Mouse (Mus musculus): Measurements from ENCODE around the gene Msl1.
"Not testable (repeated sequence)": the region's sequence is repeated elsewhere in the genome, so short reads cannot be mapped to it uniquely, and the experiment has no call there.

The Msl1 gene

GRCm38 (mm10) chr11:98796515-98797216 lies 1.4 kb downstream of the Msl1 start:
- DNase-seq (ENCODE audit: low spot score) = no peak

GRCm38 (mm10) chr11:98797306-98797705 lies 2.0 kb downstream of the Msl1 start:
- no peak for DNase-seq (ENCODE audit: low spot score)

GRCm38 (mm10) chr11:98797909-98798308 lies 2.6 kb downstream of the Msl1 start:
- no peak for DNase-seq (ENCODE audit: low spot score)

- no peak for DNase-seq (ENCODE audit: low spot score)
Measured at GRCm38 (mm10) chr11:98804605-98805004, 9.3 kb downstream of the Msl1 start, which contains the start of gene Casc3. Casc3 (plus strand) TSS chr11:98804905.

DNA sequence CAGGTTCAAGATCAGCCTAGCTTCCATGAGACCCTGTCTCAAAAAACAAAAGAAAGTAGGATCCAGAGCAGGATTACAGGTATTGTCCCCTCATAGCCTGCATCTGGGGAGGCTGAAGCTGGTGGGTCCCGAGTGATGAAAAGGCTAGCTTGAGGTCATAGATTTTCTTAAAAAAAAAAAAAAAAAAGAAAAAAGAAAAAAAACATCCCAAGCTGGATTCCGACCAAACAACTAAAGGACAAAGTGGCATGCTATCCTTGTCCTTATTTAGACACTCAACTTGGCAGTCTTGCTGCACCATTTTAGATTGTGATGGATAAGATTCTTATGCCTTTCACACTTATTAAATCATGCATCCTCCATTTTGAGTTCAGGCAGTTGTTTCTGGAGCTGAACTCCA lies 13.1 kb downstream of the Msl1 start:
- no peak for DNase-seq (ENCODE audit: low spot score)

DNA sequence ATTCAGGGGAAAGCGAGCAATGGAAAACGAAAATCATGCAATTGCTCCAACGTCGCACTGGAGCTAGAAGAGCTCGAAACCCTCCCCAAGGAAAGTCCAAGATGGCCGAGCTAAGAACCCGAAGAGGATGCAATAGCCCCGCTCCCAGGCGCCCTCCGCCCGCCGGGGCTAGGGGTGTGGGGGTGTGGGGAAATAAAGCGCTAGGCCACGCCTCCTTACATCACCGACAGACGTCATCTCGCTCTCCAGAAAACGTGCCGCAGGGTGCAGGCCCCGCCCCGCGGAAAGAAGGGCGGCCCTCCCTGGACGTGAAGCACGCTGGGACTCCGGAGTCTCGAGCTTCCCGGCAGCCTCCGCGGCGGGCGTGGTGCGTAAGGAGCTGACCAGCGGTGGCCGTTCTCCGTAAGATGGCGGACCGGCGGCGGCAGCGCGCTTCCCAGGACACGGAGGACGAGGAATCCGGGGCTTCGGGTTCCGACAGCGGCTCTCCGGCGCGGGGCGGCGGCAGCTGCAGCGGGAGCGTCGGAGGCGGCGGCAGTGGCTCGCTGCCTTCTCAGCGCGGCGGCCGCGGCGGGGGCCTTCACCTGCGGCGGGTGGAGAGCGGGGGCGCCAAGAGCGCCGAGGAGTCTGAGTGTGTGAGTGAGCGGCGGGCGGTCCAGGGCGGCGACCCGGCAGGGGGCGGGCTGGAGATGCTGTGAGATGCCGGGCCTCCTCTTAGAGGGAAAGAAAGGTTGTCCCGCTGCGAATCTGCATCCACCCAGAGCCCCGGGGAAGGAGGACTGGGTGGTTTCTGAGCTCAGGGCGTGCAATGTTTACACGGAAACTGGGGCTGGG lies 14.4 kb downstream of the Msl1 start:
- peak; percentile 99 for DNase-seq (ENCODE audit: low spot score)

- no peak for DNase-seq (ENCODE audit: low spot score)
Measured at GRCm38 (mm10) chr11:98810686-98811085, 15.4 kb downstream of the Msl1 start.

- DNase-seq (ENCODE audit: low spot score) = no peak
Measured at GRCm38 (mm10) chr11:98816706-98817239, 21.5 kb downstream of the Msl1 start.

DNA sequence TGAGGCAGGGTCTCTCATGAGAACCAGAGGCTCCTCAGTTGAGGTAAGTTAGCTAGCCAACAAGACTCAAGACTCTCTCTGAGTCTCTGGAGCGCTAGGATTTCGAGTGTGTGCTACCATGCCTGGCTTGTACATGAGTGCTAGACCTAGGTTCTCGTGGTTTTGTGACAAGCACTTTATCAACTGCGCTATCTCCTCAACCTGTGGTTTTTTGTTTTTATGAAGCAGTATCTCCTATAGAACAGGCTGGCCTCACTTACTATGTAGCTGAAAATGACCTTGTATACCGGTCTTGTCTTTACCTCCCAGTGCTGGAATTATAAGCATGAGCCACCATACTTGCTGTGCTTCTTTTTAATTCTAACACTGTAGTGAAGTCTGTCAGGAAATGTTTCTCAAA lies 25.7 kb downstream of the Msl1 start:
- DNase-seq (ENCODE audit: low spot score) = no peak

- DNase-seq (ENCODE audit: low spot score) = not testable (repeated sequence)
Measured at GRCm38 (mm10) chr11:98826071-98826470, 30.8 kb downstream of the Msl1 start.

DNA sequence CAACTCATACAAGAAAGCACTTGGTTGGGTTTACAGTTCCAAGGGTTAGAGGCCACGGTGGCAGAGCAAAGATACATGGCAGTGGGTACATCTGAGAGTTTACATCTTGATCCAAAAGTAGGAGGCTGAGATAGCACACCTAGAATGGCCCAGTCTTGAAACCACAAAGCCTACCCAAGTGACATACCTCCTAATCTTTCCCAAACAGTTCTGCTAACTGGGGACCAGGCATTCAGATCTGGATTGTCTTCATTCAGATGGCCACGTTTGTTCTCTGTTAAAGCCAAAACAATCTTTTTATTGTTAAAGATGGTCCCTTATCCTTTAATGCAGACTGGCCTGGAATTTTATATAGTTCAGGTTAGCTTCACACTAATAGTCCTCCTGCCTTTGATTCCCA lies 32.6 kb downstream of the Msl1 start:
- no peak for DNase-seq (ENCODE audit: low spot score)

- DNase-seq (ENCODE audit: low spot score) = no peak
Measured at GRCm38 (mm10) chr11:98829091-98829775, 33.9 kb downstream of the Msl1 start.

DNA sequence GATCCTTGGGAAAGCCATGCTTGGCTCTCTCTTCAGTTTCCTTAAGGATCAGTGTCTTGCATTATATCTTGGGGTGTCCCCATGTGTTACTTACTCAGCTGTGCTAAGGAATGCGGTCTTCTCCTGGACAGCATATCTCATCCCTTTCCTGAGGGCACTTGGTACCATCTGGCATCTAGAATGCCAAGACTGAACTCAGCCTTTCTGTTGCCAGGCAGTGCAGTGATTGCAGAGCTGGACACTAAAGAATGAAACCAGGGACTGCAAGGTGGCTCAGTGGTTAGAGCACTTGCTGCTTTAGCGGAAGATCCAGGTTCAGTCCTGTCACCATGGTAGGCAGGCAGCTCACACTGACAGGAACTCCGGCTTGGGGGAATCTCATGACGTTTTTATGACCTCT lies 34.6 kb downstream of the Msl1 start:
- DNase-seq (ENCODE audit: low spot score) = no peak

DNA sequence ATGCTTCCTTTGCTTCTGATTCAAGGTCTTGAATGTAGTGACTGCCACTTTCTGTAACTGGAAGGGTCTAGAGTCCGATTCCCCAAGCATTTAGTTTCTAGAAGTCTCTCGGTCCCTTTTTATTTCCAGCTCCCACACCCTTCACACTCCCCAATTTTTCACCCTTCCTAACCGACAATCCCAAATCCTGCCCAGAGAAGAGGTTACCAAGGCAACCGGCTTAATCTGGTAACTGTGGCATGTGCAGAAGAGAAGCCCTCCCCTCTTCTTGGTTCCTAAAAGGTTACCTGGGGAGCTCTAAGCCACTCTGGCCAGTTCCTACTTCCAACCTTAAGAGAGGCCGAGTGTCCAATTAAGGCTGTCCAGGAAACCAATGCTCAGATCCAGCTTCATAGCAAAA lies 40.0 kb downstream of the Msl1 start:
- no peak for DNase-seq (ENCODE audit: low spot score)

DNA sequence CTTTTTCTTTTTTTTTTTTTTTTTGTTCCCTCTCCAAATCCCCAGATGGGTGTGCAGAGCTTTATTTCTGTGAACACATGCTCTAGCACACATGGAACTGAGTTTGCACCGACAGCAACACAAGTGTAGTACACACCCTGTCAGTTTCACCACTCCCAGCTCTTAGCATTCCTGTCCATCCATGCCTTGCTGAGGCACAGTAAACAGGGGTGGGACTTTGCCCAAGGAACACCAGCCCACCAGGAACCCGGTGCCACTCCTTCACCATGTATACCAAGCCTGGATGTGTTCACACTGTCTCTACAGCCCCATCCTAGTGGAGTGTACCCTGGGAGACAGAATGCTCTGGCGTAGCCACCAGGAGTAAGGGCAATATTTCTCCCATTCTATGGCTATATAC lies 40.4 kb downstream of the Msl1 start:
- no peak for DNase-seq (ENCODE audit: low spot score)

DNA sequence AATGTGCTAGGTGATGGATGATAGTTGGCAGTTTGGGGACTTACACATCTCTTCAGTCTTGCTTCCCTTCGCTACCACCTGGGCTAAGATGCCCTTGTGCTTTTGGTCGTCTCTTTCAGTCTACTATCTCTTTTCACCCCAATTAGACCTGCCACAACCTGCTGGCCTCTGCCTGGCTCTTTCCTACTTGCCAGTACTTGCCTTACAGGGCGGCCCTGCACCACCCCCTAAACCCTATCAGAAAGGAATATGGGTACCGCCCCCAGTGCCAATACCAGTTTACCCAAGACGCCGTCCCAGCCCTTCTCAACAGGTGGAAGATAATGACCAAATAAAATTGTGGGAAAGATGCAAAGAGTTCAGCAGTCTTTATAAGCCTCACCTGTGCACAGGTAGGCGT lies 40.8 kb downstream of the Msl1 start:
- DNase-seq (ENCODE audit: low spot score) = no peak

DNA sequence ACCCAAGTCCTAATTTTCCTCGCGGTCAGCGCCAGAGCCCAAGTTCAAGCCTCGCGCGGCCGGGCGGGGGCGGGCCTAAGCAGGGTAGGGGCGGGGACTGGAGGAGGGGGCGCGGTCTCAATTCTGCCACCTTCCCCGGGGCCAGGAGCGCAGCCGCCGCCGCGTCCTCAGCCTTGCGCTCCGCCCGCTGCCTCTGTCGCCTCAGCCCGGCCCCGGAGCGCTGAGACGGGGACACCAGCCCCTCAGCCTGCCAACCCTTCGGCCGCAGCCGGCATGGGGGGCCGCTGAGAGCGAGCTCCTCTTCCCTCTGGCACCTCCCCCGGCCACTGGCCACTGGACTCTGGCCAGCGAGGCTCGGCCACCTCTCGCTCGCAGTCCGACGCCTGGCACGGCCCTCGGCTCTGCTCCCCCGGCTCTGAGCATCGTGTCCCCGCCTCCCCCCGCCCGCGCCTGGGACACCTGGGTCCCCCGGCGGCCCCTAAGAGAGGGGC lies 41.4 kb downstream of the Msl1 start, which contains the start of gene Rapgefl1:
Gene Rapgefl1, plus strand, starts transcription at position 135 of the 491 bp plus-strand sequence.
- peak; percentile 75 for DNase-seq (ENCODE audit: low spot score)

GRCm38 (mm10) chr11:98837231-98837704 lies 42.0 kb downstream of the Msl1 start:
- no peak for DNase-seq (ENCODE audit: low spot score)

DNA sequence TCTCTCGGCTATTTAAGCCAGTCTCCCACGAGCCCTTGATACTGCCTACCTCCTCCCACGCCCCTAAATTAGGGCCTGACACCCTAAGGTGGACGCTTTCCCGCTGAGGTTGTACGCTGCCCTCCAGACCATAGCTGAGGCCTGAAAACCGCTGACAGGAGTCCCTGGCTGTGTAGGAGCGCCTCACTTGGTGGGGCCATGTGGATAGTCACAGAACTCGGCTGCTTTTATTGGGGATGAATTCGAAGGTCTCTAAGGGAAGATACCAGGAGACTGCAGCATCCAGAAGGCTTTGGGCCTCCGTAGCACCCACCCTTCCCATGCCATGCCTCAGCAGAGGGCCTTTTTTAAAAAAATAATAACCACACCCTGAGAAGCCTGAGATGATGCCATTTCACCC lies 42.6 kb downstream of the Msl1 start:
- no peak for DNase-seq (ENCODE audit: low spot score)

GRCm38 (mm10) chr11:98838512-98838911 lies 43.2 kb downstream of the Msl1 start:
- no peak for DNase-seq (ENCODE audit: low spot score)

- DNase-seq (ENCODE audit: low spot score) = no peak
Measured at GRCm38 (mm10) chr11:98839402-98839801, 44.1 kb downstream of the Msl1 start.

DNA sequence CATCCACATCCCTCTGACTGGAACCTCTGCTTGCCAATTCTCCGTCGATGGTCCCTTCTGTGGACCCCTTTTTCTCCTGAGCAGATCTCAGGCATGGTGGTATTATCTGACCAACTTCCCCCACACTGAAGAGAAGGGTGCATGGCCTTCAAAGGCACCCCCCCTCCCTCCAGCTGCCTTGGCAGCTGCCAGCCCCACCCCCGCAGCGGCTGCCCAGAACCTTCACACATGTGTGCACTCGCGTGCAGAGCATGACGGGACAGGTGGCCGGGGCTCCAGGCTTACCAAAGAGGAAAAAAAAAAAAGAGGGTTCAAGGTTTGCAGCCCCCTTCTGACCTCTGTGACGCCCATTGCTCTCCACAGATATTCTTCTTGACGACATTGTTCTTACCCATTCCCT lies 44.6 kb downstream of the Msl1 start:
- no peak for DNase-seq (ENCODE audit: low spot score)

Measured in testis, postnatal 14 days (tissue).